Mouse (Mus musculus): ENCODE measurements around the gene Mgll. TPM values are rescaled to one million over a fixed set of nuclear protein-coding genes. Genes with fewer than 3 reads are reported as not detected.

Mgll gene
- polyA plus RNA-seq, 1 experiment from 2014 or later = 65.4 TPM

DNA sequence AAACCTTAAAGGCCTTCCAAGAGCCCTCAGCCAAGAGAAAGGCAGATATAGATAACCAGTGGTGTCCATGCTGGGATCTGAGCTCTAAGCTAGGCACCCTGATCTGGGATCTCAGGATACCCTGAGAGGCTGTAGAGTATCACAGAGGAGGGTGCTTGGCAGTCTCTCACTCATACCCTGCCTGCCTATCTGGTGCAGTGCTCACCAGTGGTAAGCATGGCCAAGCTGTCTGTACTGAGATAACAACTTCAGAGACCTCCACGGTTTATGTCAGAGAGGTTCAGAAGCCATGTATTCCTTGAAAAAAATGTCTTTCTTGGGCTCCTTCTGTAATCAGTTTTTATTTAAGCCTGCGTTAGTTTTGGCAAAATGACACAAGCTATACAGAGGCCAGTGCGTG is 16.8 kb downstream of the Mgll start:
- no peak for TF ChIP-seq CTCF (IDR thresholded peaks at IDR 0.05; ENCODE audit: low read depth)
- H3K9me3 ChIP-seq (ENCODE audit: control insufficient read depth) = no peaks in the 10 kb centered on the region
- no peaks in the 10 kb centered on the region for H3K4me1 ChIP-seq (replicated peaks; ENCODE audit: control insufficient read depth, insufficient read depth, low read length)
- no peaks in the 10 kb centered on the region for H3K36me3 ChIP-seq (ENCODE audit: control insufficient read depth, insufficient read depth)
- H3K4me3 ChIP-seq (ENCODE audit: low read depth, low read length) = no peak overlapping the region
- no peak overlapping the region for H3K4me2 ChIP-seq (replicated peaks; ENCODE audit: low read depth)
- H3K27me3 ChIP-seq (replicated peaks; ENCODE audit: control insufficient read depth, insufficient read depth, low read length) = no peaks in the 10 kb centered on the region
- no peak overlapping the region for H3K9ac ChIP-seq (ENCODE audit: low read depth, low read length)
- WGBS = 75% methylated on average over 3 of the region's 3 CpGs
- no peak overlapping the region for H3K27ac ChIP-seq (ENCODE audit: low read depth, low read length)
- ATAC-seq = no peak

DNA sequence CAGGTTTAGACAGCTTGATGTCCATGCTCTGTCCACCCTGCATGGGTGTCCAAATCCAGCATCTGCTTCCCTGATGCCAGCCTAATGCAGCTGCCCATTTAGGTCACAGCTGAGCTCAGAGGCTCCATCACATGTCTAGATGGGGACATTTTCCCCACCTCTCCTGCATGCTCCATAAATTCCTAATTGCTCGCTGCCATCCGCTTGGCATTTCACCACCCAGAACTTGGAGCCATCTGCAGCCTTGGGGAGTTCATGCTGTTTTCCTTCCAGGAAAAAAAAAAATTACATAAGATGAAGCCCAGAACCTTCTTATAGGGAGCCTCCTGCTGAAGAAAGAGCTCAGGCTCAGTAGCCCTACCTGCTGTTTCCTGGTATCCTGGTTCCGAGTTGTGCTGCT is 17.6 kb downstream of the Mgll start:
- ATAC-seq = no peak
- Histone ChIP-seq H3K36me3 (ENCODE audit: control insufficient read depth, insufficient read depth) (no peaks in the 10 kb centered on the region), H3K4me1 (replicated peaks; ENCODE audit: control insufficient read depth, insufficient read depth, low read length) (no peaks in the 10 kb centered on the region), H3K27ac (ENCODE audit: low read depth, low read length) (no peak overlapping the region), H3K4me2 (replicated peaks; ENCODE audit: low read depth) (no peak overlapping the region), H3K4me3 (ENCODE audit: low read depth, low read length) (no peak overlapping the region), H3K9me3 (ENCODE audit: control insufficient read depth) (peaks cover 3% of the 10 kb centered on the region; the same call in 1 of the 2 replicates), H3K9ac (ENCODE audit: low read depth, low read length) (no peak overlapping the region), H3K27me3 (replicated peaks; ENCODE audit: control insufficient read depth, insufficient read depth, low read length) (no peaks in the 10 kb centered on the region)
- TF ChIP-seq CTCF (IDR thresholded peaks at IDR 0.05; ENCODE audit: low read depth) = no peak
- WGBS = 87% methylated on average over 3 of the region's 3 CpGs

- Histone ChIP-seq H3K36me3 (ENCODE audit: control insufficient read depth, insufficient read depth) (no peaks in the 10 kb centered on the region), H3K27ac (ENCODE audit: low read depth, low read length) (no peak overlapping the region), H3K4me1 (replicated peaks; ENCODE audit: control insufficient read depth, insufficient read depth, low read length) (no peaks in the 10 kb centered on the region), H3K9me3 (ENCODE audit: control insufficient read depth) (peaks cover 3% of the 10 kb centered on the region; the same call in 1 of the 2 replicates), H3K4me3 (ENCODE audit: low read depth, low read length) (no peak overlapping the region), H3K9ac (ENCODE audit: low read depth, low read length) (no peak overlapping the region), H3K27me3 (replicated peaks; ENCODE audit: control insufficient read depth, insufficient read depth, low read length) (no peaks in the 10 kb centered on the region), H3K4me2 (replicated peaks; ENCODE audit: low read depth) (no peak overlapping the region)
- WGBS = 74% methylated on average over 9 of the region's 9 CpGs
- no peak for ATAC-seq
- TF ChIP-seq CTCF (IDR thresholded peaks at IDR 0.05; ENCODE audit: low read depth) = no peak
Observed at GRCm38 (mm10) chr6:88742286-88743011, 18.2 kb downstream of the Mgll start.

GRCm38 (mm10) chr6:88743601-88744291 is 19.5 kb downstream of the Mgll start:
- Histone ChIP-seq H3K4me2 (replicated peaks; ENCODE audit: low read depth) (no peak overlapping the region), H3K9me3 (ENCODE audit: control insufficient read depth) (peaks cover 3% of the 10 kb centered on the region; the same call in 1 of the 2 replicates), H3K36me3 (ENCODE audit: control insufficient read depth, insufficient read depth) (no peaks in the 10 kb centered on the region)

GRCm38 (mm10) chr6:88745027-88745426 is 20.8 kb downstream of the Mgll start:
- no peak for TF ChIP-seq CTCF (IDR thresholded peaks at IDR 0.05; ENCODE audit: low read depth)
- 51% methylated on average over 10 of the region's 10 CpGs for WGBS
- no peaks in the 10 kb centered on the region for H3K36me3 ChIP-seq (ENCODE audit: control insufficient read depth, insufficient read depth)
- no peaks in the 10 kb centered on the region for H3K27me3 ChIP-seq (replicated peaks; ENCODE audit: control insufficient read depth, insufficient read depth, low read length)
- no peak overlapping the region for H3K27ac ChIP-seq (ENCODE audit: low read depth, low read length)
- H3K9me3 ChIP-seq (ENCODE audit: control insufficient read depth) = peaks cover 3% of the 10 kb centered on the region; the same call in 1 of the 2 replicates
- no peak overlapping the region for H3K4me2 ChIP-seq (replicated peaks; ENCODE audit: low read depth)
- H3K4me3 ChIP-seq (ENCODE audit: low read depth, low read length) = no peak overlapping the region
- H3K9ac ChIP-seq (ENCODE audit: low read depth, low read length) = no peak overlapping the region
- ATAC-seq = peak; percentile 61
- H3K4me1 ChIP-seq (replicated peaks; ENCODE audit: control insufficient read depth, insufficient read depth, low read length) = no peaks in the 10 kb centered on the region

More at GRCm38 (mm10) chr6:88743601-88744291, 19.5 kb downstream of the Mgll start:
- no peak overlapping the region for H3K9ac ChIP-seq (ENCODE audit: low read depth, low read length)
- 67% methylated on average over 14 of the region's 14 CpGs for WGBS
- H3K4me3 ChIP-seq (ENCODE audit: low read depth, low read length) = no peak overlapping the region
- H3K27ac ChIP-seq (ENCODE audit: low read depth, low read length) = no peak overlapping the region
- no peak for TF ChIP-seq CTCF (IDR thresholded peaks at IDR 0.05; ENCODE audit: low read depth)
- H3K27me3 ChIP-seq (replicated peaks; ENCODE audit: control insufficient read depth, insufficient read depth, low read length) = no peaks in the 10 kb centered on the region
- H3K4me1 ChIP-seq (replicated peaks; ENCODE audit: control insufficient read depth, insufficient read depth, low read length) = no peaks in the 10 kb centered on the region
- ATAC-seq = no peak

- no peak for TF ChIP-seq CTCF (IDR thresholded peaks at IDR 0.05; ENCODE audit: low read depth)
- WGBS = 84% methylated on average over 8 of the region's 8 CpGs
- Histone ChIP-seq H3K9ac (ENCODE audit: low read depth, low read length) (no peak overlapping the region), H3K36me3 (ENCODE audit: control insufficient read depth, insufficient read depth) (no peaks in the 10 kb centered on the region), H3K27ac (ENCODE audit: low read depth, low read length) (no peak overlapping the region), H3K27me3 (replicated peaks; ENCODE audit: control insufficient read depth, insufficient read depth, low read length) (no peaks in the 10 kb centered on the region), H3K9me3 (ENCODE audit: control insufficient read depth) (peaks cover 3% of the 10 kb centered on the region; the same call in 1 of the 2 replicates), H3K4me3 (ENCODE audit: low read depth, low read length) (no peak overlapping the region), H3K4me2 (replicated peaks; ENCODE audit: low read depth) (no peak overlapping the region), H3K4me1 (replicated peaks; ENCODE audit: control insufficient read depth, insufficient read depth, low read length) (no peaks in the 10 kb centered on the region)
- no peak for ATAC-seq
Observed at GRCm38 (mm10) chr6:88746271-88746670, 22.1 kb downstream of the Mgll start.

All from intestine, postnatal 0 days (tissue).